Mouse (Mus musculus): Measurements from ENCODE around the gene Sppl2a. TPM values are rescaled to one million over a fixed set of nuclear protein-coding genes. Genes with fewer than 3 reads are reported as not detected.

Gene Sppl2a
- polyA plus RNA-seq, 1 experiment from 2014 or later: 37.0 TPM

GRCm38 (mm10) chr2:126844751-126845150 is 88.3 kb downstream of the Sppl2a start:
- H3K4me1 ChIP-seq: no peaks in the 10 kb centered on the region
- no peak for ATAC-seq (replicated peaks; ENCODE audit: low FRiP score)
- no peak overlapping the region for H3K4me3 ChIP-seq (replicated peaks)
- peaks cover 65% of the 10 kb centered on the region for H3K36me3 ChIP-seq
- no peak overlapping the region for H3K4me2 ChIP-seq
- H3K9ac ChIP-seq: no peak overlapping the region
- no peaks in the 10 kb centered on the region for H3K9me3 ChIP-seq (replicated peaks)
- H3K27me3 ChIP-seq: no peaks in the 10 kb centered on the region
- 80% methylated on average over 4 of the region's 4 CpGs for WGBS
- H3K27ac ChIP-seq: no peak overlapping the region

Small RNAs within 50 kb of the gene (microRNA-seq; reads per million reads assigned to microRNA genes)
- gene Mir3473g: not detected

Other genes with a start within 250 kb of the Sppl2a start
- 42.6 and 43.6 TPM in 2 replicates for gene Usp8, start 225.9 kb downstream of the Sppl2a start, polyA plus RNA-seq (2015; fragmentation: Nextera tagmentation; extraction: Ambion mirVana)
- gene Usp50, start 149.8 kb downstream of the Sppl2a start, polyA plus RNA-seq (2015; fragmentation: Nextera tagmentation; extraction: Ambion mirVana): 2.7 and 3.4 TPM in 2 replicates
- 46.4 and 50.6 TPM in 2 replicates for gene Trpm7, start 57.0 kb downstream of the Sppl2a start, polyA plus RNA-seq (2015; fragmentation: Nextera tagmentation; extraction: Ambion mirVana)
- gene Ap4e1, start 75.5 kb upstream of the Sppl2a start, polyA plus RNA-seq (2015; fragmentation: Nextera tagmentation; extraction: Ambion mirVana): 11.7 and 12.1 TPM in 2 replicates
- 43.6 and 43.7 TPM in 2 replicates for gene Blvra, start 137.4 kb upstream of the Sppl2a start, polyA plus RNA-seq (2015; fragmentation: Nextera tagmentation; extraction: Ambion mirVana)
- gene Ncaph, start 200.7 kb upstream of the Sppl2a start, polyA plus RNA-seq (2015; fragmentation: Nextera tagmentation; extraction: Ambion mirVana): 90.2 and 90.5 TPM in 2 replicates
- gene Itpripl1, start 210.2 kb upstream of the Sppl2a start, polyA plus RNA-seq (2015; fragmentation: Nextera tagmentation; extraction: Ambion mirVana): 22.5 and 25.0 TPM in 2 replicates

Data from kidney, embryonic 15.5 days (tissue).